Comparison of ENCODE assay signal across 8 mouse cellular contexts in the genomic region with DNA sequence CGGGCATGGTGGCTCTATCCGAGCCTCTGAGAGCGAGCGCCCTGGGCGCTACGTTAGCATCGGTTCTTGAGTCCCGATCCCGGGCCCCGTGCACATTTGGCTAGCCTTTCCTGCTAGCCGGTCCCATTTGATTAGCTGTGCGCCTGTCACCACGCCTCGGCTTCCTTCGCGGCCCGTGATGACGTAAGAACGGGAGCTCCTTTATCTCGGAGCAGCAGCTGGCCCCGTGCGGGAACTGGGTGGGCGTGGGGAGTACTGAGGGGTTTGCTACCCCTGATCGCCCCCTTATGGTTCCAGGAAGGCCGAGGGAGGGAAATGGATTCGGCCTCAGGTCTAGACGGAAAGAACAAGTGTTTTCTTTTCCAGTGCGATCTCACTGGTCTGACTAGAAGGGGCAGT. TPM values are rescaled to one million over a fixed set of nuclear protein-coding genes. Genes with fewer than 3 reads are reported as not detected.
DNase-seq lines count a peak whose midpoint lies in the region; ATAC-seq and TF ChIP-seq lines count a peak whose summit lies in the region.

No protein-coding gene starts in this region.

- peak overlapping the region; percentile 68 for H3K4me2 ChIP-seq in forebrain, embryonic 16.5 days (ENCODE audit: low read length)
- peak overlapping the region; percentile 74 for H3K4me2 ChIP-seq in neural tube, embryonic 15.5 days

- H3K4me1 ChIP-seq in MEL (ENCODE audit: control insufficient read depth in 1 of 2, insufficient read depth in 2 of 2, low read length in 2 of 2), result peaks cover 17 to 26% of the 10 kb centered on the region in 2 experiments; a peak in 3 of 4 replicates
- peaks cover 31% of the 10 kb centered on the region for H3K4me1 ChIP-seq in forebrain, embryonic 16.5 days (replicated peaks; ENCODE audit: control insufficient read depth, insufficient read depth, low read length)
- peaks cover 47% of the 10 kb centered on the region for H3K4me1 ChIP-seq in neural tube, embryonic 15.5 days

- no peaks in the 10 kb centered on the region for H3K9me3 ChIP-seq in MEL (replicated peaks; ENCODE audit: insufficient read depth, low read length)
- no peaks in the 10 kb centered on the region for H3K9me3 ChIP-seq in forebrain, embryonic 16.5 days (ENCODE audit: control insufficient read depth, low read length)
- H3K9me3 ChIP-seq in neural tube, embryonic 15.5 days (replicated peaks), result no peaks in the 10 kb centered on the region

- H3K9ac ChIP-seq in MEL (ENCODE audit: control insufficient read depth, low read depth, low read length, poor library complexity, severe bottlenecking), result peak overlapping the region; percentile 90
- H3K9ac ChIP-seq in forebrain, embryonic 16.5 days (replicated peaks; ENCODE audit: low read depth, low read length), result peak overlapping the region; percentile 80
- peak overlapping the region; percentile 80 for H3K9ac ChIP-seq in neural tube, embryonic 15.5 days (replicated peaks)

- H3K4me3 ChIP-seq in MEL (ENCODE audit: control insufficient read depth in 1 of 2, insufficient read depth in 1 of 2, low read depth in 2 of 2, low read length in 2 of 2), result peak overlapping the region; percentile 72 to 82
- peak overlapping the region; percentile 75 for H3K4me3 ChIP-seq in forebrain, embryonic 16.5 days (replicated peaks; ENCODE audit: low read length)
- H3K4me3 ChIP-seq in neural tube, embryonic 15.5 days (replicated peaks), result peak overlapping the region; percentile 91

- H3K27me3 ChIP-seq in MEL (ENCODE audit: control insufficient read depth in 1 of 2, insufficient read depth in 2 of 2, low read length in 2 of 2), result no peaks in the 10 kb centered on the region
- no peaks in the 10 kb centered on the region for H3K27me3 ChIP-seq in forebrain, embryonic 16.5 days (replicated peaks; ENCODE audit: control insufficient read depth, insufficient read depth, low read length)
- H3K27me3 ChIP-seq in neural tube, embryonic 15.5 days (replicated peaks), result no peaks in the 10 kb centered on the region

- H3K79me2 ChIP-seq in MEL (ENCODE audit: control insufficient read depth, insufficient read depth, low read length, poor library complexity), result peaks cover 43% of the 10 kb centered on the region

- peak; percentile 97 for DNase-seq in MEL (ENCODE audit: low read depth, low spot score)
- DNase-seq in cerebellum, adult 18-20 months, result peak; percentile 80 to 83
- DNase-seq in heart, postnatal 36 days, result peak; percentile 83 to 85
- peak; percentile 84 to 90 for DNase-seq in layer of hippocampus, adult 18-20 months (ENCODE audit: low spot score in 2 of 2)
- DNase-seq in lung, adult 18-20 months, result peak; percentile 85 to 89
- peak; percentile 82 for DNase-seq in testis, postnatal 10 days (ENCODE audit: low spot score)

- peak overlapping the region; percentile 100 for H3K27ac ChIP-seq in MEL (ENCODE audit: control insufficient read depth, low read depth, low read length)
- H3K27ac ChIP-seq in forebrain, embryonic 16.5 days (ENCODE audit: low read length), result peak overlapping the region; percentile 99
- H3K27ac ChIP-seq in neural tube, embryonic 15.5 days (replicated peaks), result peak overlapping the region; percentile 99

- H3K36me3 ChIP-seq in MEL (ENCODE audit: control insufficient read depth in 1 of 2, insufficient read depth in 2 of 2, low read length in 2 of 2), result peaks cover 7 to 34% of the 10 kb centered on the region in 2 experiments
- 0 out of 2 replicates have a peak, but pooled peaks cover 5% of the 10 kb centered on the region for H3K36me3 ChIP-seq in forebrain, embryonic 16.5 days (ENCODE audit: control insufficient read depth, insufficient read depth)
- H3K36me3 ChIP-seq in neural tube, embryonic 15.5 days, result peaks cover 17% of the 10 kb centered on the region

- TF ChIP-seq RAD21 in MEL (IDR thresholded peaks at IDR 0.05; ENCODE audit: low read depth, low read length), result no peak

- peak in 1 of 2 experiments; percentile 69; a peak in 2 of 4 replicates for TF ChIP-seq POLR2A in MEL (IDR thresholded peaks at IDR 0.05; ENCODE audit: control insufficient read depth in 1 of 2, insufficient read depth in 1 of 2, low read depth in 1 of 2, low read length in 2 of 2, poor library complexity in 1 of 2)

- 0% methylated on average over 28 of the region's 28 CpGs for WGBS in forebrain, embryonic 16.5 days
- under 1% methylated on average over 28 of the region's 28 CpGs for WGBS in neural tube, embryonic 15.5 days

- intact Hi-C loops in heart, postnatal 36 days (cut with DNase I), result loop anchor here (5.0 kb wide), 1 partner anchor 52 kb away; the partner anchor contains the start of gene Tut7

- TF ChIP-seq CTCF in MEL (IDR thresholded peaks at IDR 0.05 in 2 of 3, conservative IDR thresholded peaks at IDR 0.05 in 1 of 3; ENCODE audit: control insufficient read depth in 1 of 3, insufficient read depth in 1 of 3, low read depth in 2 of 3, low read length in 3 of 3, poor library complexity in 1 of 3, severe bottlenecking in 1 of 3), result peak; percentile 12 to 49 (median 36); a peak in 5 of 6 replicates

- peak; percentile 82 for ATAC-seq in forebrain, embryonic 16.5 days
- ATAC-seq in neural tube, embryonic 15.5 days (ENCODE audit: low FRiP score), result peak; percentile 90

- peak in 1 of 2 experiments; percentile 90; a peak in 3 of 4 replicates for TF ChIP-seq EP300 in MEL (IDR thresholded peaks at IDR 0.05; ENCODE audit: low read depth in 1 of 2, low read length in 2 of 2)

TF ChIP-seq in MEL, 35 proteins besides CTCF, POLR2A, EP300 and RAD21 (continues in another document):
- TF ChIP-seq HCFC1 (IDR thresholded peaks at IDR 0.05; ENCODE audit: low read depth, low read length), result peak; percentile 15; the same call in 1 of the 2 replicates
- peak; percentile 68 for TF ChIP-seq SIN3A (IDR thresholded peaks at IDR 0.05; ENCODE audit: low read length)
- TF ChIP-seq MEF2A (IDR thresholded peaks at IDR 0.05; ENCODE audit: extremely low read depth, insufficient replicate concordance, low read depth, low read length, poor library complexity, severe bottlenecking), result no peak
- TF ChIP-seq ZKSCAN1 (IDR thresholded peaks at IDR 0.05; ENCODE audit: low read depth, low read length), result no peak
- TF ChIP-seq KAT2A (conservative IDR thresholded peaks at IDR 0.05; ENCODE audit: low read depth, low read length), result no peak
- no peak for TF ChIP-seq MYB (IDR thresholded peaks at IDR 0.05; ENCODE audit: low read depth, low read length)
- TF ChIP-seq MAFK (IDR thresholded peaks at IDR 0.05; ENCODE audit: borderline replicate concordance, low read depth, low read length), result 0 out of 2 replicates have a peak, but pooled peaks have one; percentile 14
- peak; percentile 92 for TF ChIP-seq TCF12 (IDR thresholded peaks at IDR 0.05; ENCODE audit: low read depth, low read length)
- peak; percentile 56; the same call in 1 of the 2 replicates for TF ChIP-seq ZMIZ1 (IDR thresholded peaks at IDR 0.05; ENCODE audit: low read depth, low read length)
- 0 out of 2 replicates have a peak, but pooled peaks have one; percentile 32 for TF ChIP-seq USF1 (IDR thresholded peaks at IDR 0.05; ENCODE audit: low read depth, low read length)
- peak; percentile 98 for TF ChIP-seq ETS1 (IDR thresholded peaks at IDR 0.05; ENCODE audit: low read depth, low read length)
- no peak for TF ChIP-seq E2F4 (IDR thresholded peaks at IDR 0.05; ENCODE audit: borderline replicate concordance, low read depth, low read length)

RNA-seq across cellular contexts. Expression of gene Isca1, which starts 0.6 kb away (rescaled TPM):
- total RNA-seq in MEL (2012; rRNA removed), result 27.1 and 31.2 TPM in 2 replicates
- polyA plus RNA-seq in MEL (2012; ENCODE audit: insufficient read depth in 1 of 2, insufficient read length in 2 of 2, low read depth in 1 of 2, low replicate concordance in 2 of 2, missing spikeins in 1 of 2), result 10 to 100 TPM; 63.5 to 76.3 TPM
- polyA plus RNA-seq in forebrain, embryonic 16.5 days (2015; fragmentation: Nextera tagmentation; extraction: Ambion mirVana), result 145 and 149 TPM in 2 replicates
- total RNA-seq in heart, postnatal 36 days (2021), result 100 to 1,000 TPM; 215 to 228 TPM
- 100 to 1,000 TPM; 151 to 155 TPM for total RNA-seq in layer of hippocampus, adult 18-20 months (2021)
- 158 and 171 TPM in 2 replicates for polyA plus RNA-seq in neural tube, embryonic 15.5 days (2015; fragmentation: Nextera tagmentation; extraction: Ambion mirVana)

RNA-seq across cellular contexts. Expression of gene Gm49354, which starts 11.9 kb away (rescaled TPM):
- not detected in 2 replicates for total RNA-seq in MEL (2012; rRNA removed)
- 1 to 10 TPM in 1 of 2 experiments, not detected in 1; 3.6 TPM for polyA plus RNA-seq in MEL (2012; ENCODE audit: insufficient read depth in 1 of 2, insufficient read length in 2 of 2, low read depth in 1 of 2, low replicate concordance in 2 of 2, missing spikeins in 1 of 2)
- polyA plus RNA-seq in forebrain, embryonic 16.5 days (2015; fragmentation: Nextera tagmentation; extraction: Ambion mirVana), result not detected in 2 replicates
- total RNA-seq in heart, postnatal 36 days (2021), result not detected
- total RNA-seq in layer of hippocampus, adult 18-20 months (2021), result not detected
- polyA plus RNA-seq in neural tube, embryonic 15.5 days (2015; fragmentation: Nextera tagmentation; extraction: Ambion mirVana), result not detected in 2 replicates

RNA-seq across cellular contexts. Expression of gene 1700014D04Rik, which starts 23.6 kb away (rescaled TPM):
- total RNA-seq in MEL (2012; rRNA removed), result not detected in 2 replicates
- under 1 TPM in 1 of 2 experiments, not detected in 1; 0.06 TPM for polyA plus RNA-seq in MEL (2012; ENCODE audit: insufficient read depth in 1 of 2, insufficient read length in 2 of 2, low read depth in 1 of 2, low replicate concordance in 2 of 2, missing spikeins in 1 of 2)
- polyA plus RNA-seq in forebrain, embryonic 16.5 days (2015; fragmentation: Nextera tagmentation; extraction: Ambion mirVana), result 0.54 TPM in 1 of 2 replicates, not detected in the other
- total RNA-seq in heart, postnatal 36 days (2021), result not detected
- under 1 TPM; 0.66 to 0.67 TPM for total RNA-seq in layer of hippocampus, adult 18-20 months (2021)
- 0.14 and 0.22 TPM in 2 replicates for polyA plus RNA-seq in neural tube, embryonic 15.5 days (2015; fragmentation: Nextera tagmentation; extraction: Ambion mirVana)

RNA-seq across cellular contexts. Expression of gene Spata31d1d, which starts 38.6 kb away (rescaled TPM):
- not detected in 2 replicates for total RNA-seq in MEL (2012; rRNA removed)
- polyA plus RNA-seq in MEL (2012; ENCODE audit: insufficient read depth in 1 of 2, insufficient read length in 2 of 2, low read depth in 1 of 2, low replicate concordance in 2 of 2, missing spikeins in 1 of 2), result not detected
- polyA plus RNA-seq in forebrain, embryonic 16.5 days (2015; fragmentation: Nextera tagmentation; extraction: Ambion mirVana), result not detected in 2 replicates
- total RNA-seq in heart, postnatal 36 days (2021), result not detected
- not detected for total RNA-seq in layer of hippocampus, adult 18-20 months (2021)
- polyA plus RNA-seq in neural tube, embryonic 15.5 days (2015; fragmentation: Nextera tagmentation; extraction: Ambion mirVana), result not detected in 2 replicates

RNA-seq across cellular contexts. Expression of gene Tut7, which starts 52.8 kb away (rescaled TPM):
- total RNA-seq in MEL (2012; rRNA removed), result 38.1 and 47.7 TPM in 2 replicates
- polyA plus RNA-seq in MEL (2012; ENCODE audit: insufficient read depth in 1 of 2, insufficient read length in 2 of 2, low read depth in 1 of 2, low replicate concordance in 2 of 2, missing spikeins in 1 of 2), result 100 to 1,000 TPM in 1 of 2 experiments, 10 to 100 TPM in 1; 53.8 to 135 TPM
- polyA plus RNA-seq in forebrain, embryonic 16.5 days (2015; fragmentation: Nextera tagmentation; extraction: Ambion mirVana), result 57.7 and 65.1 TPM in 2 replicates
- 10 to 100 TPM; 44.6 to 45.8 TPM for total RNA-seq in heart, postnatal 36 days (2021)
- 10 to 100 TPM; 55.0 to 58.0 TPM for total RNA-seq in layer of hippocampus, adult 18-20 months (2021)
- polyA plus RNA-seq in neural tube, embryonic 15.5 days (2015; fragmentation: Nextera tagmentation; extraction: Ambion mirVana), result 41.7 and 46.3 TPM in 2 replicates

Comparison
In these comparisons a context has a peak if more than half of its experiments do, and no peak if none do; other contexts are left out.
1. Peak in every context shown above with its lines: DNase-seq, ATAC-seq, H3K4me3 ChIP-seq and H3K27ac ChIP-seq.